Mouse (Mus musculus): ENCODE measurements around the gene Ebf4. TPM values are rescaled to one million over a fixed set of nuclear protein-coding genes. Genes with fewer than 3 reads are reported as not detected.

Ebf4 gene
- total RNA-seq (2022) = 1 to 10 TPM; 7.7 to 9.1 (median 8.5) TPM

DNA sequence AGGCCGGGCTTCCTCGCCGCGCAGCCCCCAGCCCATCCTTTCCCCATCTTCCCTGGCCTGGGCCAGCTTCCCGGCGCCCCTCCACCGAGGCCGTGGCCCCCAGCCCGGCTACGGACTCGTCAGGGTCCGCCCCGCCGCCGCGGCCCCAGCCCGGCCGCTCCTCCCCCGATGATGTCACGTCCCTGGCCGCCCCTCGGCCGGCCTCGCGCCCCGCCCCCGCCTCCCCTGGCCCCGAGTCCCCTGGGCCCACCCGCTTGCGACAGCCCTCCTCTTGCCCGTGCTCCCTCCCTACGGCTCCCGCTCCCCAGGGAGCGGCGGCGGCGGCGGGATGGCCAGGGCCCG lies at the start of gene Ebf4:
Ebf4 (plus strand) TSS at position 234 of the 342 bp plus-strand sequence.
- DNase-seq (ENCODE audit: low spot score in 2 of 2) = no peak

DNA sequence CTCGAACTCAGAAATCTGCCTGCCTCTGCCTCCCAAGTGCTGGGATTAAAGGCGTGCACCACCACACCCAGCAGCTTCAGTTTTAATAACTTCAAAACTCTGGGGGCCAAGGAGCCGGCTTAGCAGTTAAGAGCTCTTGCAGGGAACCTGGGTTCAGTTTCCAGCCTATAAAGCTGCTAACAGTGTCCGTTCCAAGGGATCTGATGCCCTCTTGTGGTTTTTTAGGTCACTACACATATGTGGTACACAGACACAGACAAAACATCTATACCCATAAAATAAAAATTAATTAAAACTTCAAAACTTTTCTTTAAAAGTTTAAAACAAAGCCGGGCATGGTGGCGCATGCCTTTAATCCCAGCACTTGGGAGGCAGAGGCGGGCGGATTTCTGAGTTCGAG lies 48.1 kb upstream of the Ebf4 start:
- no peak for DNase-seq (ENCODE audit: low spot score in 2 of 2)

DNA sequence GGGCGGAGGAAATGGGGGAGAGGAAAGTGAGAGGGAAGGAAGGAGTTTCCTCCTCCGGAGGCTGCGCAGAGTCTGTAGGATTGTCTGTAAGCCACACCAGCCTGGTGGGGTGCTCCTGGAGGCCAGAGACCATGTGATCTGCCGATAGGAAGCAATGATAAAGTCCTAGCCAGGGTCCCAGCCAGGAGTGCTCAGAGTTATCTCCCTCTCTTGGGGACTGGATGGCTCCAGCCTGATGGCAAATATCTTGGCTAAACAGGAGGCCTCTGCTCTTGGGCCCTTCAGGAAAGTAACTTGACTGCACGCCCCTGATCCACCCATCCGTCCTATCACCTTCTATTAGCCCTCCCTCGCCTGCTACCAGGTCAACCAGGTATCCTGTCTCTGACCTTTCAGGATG lies 46.7 kb upstream of the Ebf4 start:
- no peak for DNase-seq (ENCODE audit: low spot score in 2 of 2)

DNA sequence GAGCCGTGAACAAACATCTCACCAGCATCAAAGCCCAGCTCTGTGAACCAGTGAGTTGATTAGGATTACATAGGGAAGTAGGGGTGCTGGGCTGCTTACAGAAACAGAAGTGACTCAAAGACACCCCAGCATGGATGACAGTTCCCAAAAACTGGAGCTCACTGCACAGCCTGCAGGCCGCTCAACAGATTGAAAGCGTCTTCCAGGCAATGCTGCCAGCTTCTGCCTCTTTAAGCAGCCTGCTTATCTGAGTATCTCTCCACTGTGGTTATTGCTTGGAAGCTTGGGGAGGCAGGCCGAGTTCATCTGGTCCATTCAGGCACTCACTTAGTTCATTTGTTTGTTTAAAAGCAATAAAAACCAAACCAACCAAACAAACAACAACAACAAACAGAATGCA lies 38.2 kb upstream of the Ebf4 start:
- DNase-seq (ENCODE audit: low spot score in 2 of 2) = no peak

DNA sequence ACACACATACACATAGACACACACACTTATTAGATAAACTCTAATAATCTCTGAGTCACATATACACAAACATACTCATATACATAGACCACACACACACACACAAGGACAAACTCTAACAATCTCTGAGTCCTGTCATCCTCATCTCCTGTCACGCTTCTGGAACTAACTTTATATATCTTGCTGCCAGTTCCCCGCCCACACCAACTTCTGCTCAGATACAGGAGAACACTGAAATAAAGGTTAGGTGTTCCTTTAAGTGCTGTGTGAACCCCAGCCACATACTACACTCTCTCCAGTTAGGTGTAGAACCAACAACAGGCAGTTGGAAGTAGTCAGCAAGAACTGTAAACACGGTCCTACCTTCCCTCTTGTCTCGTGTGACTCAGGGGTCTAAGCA lies 34.1 kb upstream of the Ebf4 start:
- DNase-seq (ENCODE audit: low spot score in 2 of 2) = no peak

DNA sequence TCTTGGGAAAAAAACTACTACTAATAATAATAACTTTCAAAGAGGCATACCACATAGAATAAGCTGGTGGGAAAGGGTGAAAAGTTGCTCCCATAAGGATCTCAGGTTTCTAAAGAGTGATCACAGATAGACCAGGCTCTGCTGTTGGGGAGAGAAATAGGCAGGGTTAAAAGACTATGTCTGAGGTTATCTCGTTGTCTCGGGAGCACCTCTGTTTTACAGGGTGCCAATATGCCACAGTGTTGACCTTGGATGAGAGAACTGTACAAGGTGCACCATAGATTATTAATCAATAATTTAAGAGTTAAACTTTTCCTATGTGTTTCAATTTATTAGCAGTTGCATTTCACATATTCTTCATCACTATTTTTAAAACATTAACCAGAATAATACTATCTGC lies 33.1 kb upstream of the Ebf4 start:
- no peak for DNase-seq (ENCODE audit: low spot score in 2 of 2)

DNA sequence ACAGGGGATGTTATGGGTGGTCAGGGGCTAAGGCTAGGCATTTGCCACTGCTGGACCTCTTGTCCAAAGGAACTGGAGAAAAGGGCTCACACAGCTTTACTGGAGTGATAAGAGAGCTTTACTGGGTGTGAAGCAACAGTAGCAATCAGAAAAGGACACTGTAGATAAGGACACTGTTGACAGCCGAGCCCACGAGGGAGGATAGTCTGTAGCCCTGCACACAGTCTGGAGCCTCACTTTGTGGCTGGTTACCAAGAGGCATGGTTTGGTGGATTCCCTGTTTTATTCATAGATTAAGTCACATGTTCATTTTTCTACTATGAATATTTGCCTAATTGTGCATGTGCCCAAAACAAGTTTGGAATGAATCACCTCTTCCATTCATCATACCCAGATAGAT lies 32.6 kb upstream of the Ebf4 start:
- DNase-seq (ENCODE audit: low spot score in 2 of 2) = no peak

DNA sequence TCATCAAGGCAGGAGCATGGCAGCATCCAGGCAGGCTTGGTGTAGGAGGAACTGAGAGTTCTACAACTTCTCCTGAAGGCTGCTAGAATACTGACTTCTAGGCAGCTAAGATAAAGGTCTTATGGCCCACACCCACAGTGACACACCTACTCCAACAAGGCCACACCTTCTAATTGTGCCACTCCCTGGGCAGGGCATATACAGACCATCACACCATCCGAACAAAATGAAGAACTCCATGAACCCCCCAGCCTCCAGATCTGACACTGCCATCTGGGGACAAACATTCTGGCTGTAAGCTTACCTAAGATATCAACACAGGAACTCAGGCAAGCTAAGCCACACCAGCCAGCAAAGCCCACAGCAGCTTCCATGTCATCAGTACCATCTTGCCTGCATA lies 29.4 kb upstream of the Ebf4 start:
- no peak for DNase-seq (ENCODE audit: low spot score in 2 of 2)

DNA sequence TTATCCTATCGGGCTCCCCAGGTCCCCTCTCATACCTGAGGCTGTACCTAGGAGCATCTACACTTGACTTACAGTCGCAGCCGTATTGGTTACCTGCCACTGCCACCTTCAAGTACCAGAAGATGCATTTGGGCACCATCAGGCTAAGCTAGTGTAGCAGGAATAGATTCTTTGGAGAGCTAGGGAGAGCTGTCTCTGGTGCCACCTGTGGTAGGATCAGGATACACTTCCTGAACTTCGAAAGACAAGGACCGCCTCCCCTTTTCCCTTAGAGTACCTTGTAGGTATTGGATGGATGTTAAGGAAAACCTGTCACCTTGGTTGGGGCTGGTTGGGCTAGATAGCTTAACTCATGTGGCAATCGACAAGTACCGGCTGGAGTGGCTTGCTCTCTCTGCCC lies 26.9 kb upstream of the Ebf4 start:
- no peak for DNase-seq (ENCODE audit: low spot score in 2 of 2)

DNA sequence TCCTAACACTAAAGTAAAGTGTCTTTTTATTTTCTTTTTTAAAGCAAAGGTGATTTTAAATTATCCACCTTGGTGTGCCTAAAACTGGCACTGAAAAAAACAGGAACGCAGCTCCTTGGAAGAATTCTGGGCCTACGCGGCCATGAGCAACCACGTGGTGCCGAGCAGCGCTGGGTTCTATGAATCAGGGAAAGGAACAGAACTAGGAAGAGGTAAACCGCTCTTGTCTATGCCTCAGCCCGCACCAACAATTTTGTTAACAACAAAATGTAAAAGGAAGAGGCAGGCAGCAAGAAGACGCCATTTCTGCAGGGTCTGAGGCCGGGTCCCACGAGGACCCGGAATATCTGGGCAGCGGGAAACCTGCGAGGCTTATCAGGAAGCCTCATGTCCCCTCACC lies 21.2 kb upstream of the Ebf4 start:
- no peak for DNase-seq (ENCODE audit: low spot score in 2 of 2)

DNA sequence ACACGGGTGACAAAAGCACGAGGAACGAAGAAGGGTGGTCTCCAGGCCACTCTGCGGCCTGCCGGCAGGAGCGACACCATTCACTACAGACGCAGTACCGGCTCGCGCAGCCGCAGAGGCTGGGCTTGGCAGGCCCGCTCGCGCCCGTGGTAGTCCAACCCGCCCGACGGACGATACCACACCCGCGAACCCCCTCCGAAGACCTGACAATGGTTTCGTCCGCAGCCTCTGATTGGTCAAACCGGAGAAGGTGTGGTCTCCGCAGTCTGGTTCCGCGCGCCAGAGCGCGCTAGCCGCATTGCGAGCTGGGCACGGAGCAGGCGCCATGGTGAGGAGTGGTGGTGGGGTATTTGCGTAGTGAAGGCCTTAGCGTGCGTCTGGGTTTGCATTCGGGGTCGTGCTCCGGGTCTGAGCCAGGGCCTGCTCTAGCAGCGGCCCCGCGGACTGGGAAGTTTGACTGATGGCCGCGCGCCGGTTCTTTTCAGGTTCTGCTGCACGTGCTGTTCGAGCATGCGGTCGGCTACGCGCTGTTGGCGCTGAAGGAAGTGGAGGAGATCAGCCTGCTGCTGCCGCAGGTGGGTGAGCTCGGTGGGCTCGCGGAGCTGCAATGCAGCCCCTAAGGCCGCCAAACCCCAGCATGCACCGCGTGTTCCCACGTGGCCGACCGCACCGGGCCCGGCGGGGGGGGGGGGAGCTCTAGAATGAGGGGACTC lies 20.7 kb upstream of the Ebf4 start, which contains the start of gene Nop56:
Nop56 (plus strand) TSS at position 282 of the 713 bp plus-strand sequence.
- DNase-seq (ENCODE audit: low spot score in 2 of 2) = peak; percentile 97 to 100

DNA sequence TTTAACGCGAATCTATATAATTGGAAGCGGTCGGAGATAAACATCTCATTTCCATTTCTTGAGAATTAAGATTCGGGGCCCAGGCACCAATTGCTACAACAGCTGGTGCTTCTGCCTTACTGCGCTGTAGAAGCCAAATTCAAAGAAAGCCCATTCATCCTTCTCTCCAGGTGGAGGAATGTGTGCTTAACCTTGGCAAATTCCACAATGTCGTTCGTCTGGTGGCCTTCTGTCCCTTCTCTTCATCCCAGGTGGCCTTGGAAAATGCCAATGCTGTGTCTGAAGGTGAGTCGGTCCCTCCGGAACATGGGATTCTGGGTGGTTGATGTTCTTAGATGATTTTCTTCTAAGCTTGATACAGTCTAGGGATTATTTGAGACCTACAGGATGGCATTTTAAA lies 20.1 kb upstream of the Ebf4 start:
- no peak for DNase-seq (ENCODE audit: low spot score in 2 of 2)

DNA sequence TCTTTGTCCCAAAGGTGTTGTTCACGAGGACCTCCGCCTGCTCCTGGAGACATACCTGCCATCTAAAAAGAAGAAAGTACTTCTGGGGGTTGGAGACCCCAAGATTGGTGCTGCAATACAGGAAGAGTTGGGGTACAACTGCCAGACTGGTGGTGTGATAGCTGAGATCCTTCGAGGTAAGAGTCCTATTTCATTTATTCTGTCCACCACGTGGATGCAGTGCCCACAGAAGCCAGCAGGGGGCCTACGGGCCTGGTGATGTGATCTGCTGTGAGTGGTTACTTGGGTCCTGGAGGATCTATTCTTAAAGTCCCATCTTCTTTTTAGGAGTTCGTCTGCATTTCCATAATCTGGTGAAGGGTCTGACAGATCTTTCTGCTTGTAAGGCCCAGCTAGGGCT lies 19.3 kb upstream of the Ebf4 start:
- DNase-seq (ENCODE audit: low spot score in 2 of 2) = no peak

DNA sequence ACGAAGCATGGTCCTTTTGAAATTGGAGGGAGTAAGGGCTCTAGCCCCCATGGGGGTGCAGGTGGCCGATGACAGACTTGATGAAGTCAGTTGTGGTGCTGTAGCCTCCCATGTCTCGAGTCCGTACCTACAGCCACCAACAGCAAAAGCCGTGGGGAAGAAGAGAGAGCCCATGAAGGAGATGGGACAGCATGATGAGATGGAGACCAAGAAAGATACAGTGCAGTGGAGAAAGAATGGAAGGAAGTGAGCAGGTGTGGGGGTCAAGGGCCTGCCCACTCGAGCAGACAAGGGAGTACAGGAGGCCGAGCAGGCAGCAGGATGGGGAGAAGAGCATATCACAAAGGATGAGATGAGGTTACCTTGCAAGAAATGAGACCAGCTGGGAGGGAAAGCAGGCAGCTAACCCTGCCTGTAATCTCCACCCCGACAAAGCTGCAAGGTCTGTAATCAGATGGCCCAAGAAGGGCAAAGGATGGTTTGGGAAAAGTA lies 15.3 kb upstream of the Ebf4 start:
- no peak for DNase-seq (ENCODE audit: low spot score in 2 of 2)

DNA sequence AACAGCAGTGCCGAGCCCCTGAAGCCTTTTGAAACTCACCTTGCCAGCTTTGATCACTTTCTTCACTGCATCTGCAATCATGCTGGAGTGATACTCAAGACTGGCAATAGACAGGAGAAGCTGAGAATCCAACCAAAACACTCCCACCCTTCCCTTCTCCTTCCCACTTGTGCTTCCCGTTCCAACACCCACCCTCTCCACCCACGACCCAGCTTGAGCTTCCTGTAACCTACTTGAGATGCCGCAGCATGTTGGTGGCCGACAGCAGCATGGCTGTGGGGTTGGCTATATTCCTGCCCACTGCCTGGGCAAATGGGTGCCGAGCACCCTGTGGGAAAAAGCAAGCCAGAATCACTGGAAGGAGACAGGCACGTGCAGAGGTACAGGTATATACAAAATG lies 14.7 kb upstream of the Ebf4 start:
- no peak for DNase-seq (ENCODE audit: low spot score in 2 of 2)

DNA sequence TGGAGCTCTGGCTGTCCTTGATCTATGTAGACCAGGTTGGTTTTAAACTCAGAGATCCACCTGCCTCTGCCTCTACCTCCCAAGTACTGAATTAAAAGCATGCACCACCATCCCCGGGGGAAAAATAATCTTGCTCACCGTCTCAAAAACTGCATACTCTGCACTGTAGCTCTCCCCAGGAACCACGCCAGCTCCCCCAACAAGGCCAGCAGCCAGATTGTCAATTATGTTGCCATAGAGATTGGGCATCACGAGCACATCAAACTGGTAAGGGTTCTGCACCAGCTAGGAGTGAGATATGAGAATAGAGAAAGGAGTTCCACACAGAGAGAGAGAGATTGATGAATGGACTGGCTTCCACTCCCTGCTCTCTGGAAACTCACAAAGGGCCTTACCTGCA lies 14.2 kb upstream of the Ebf4 start:
- no peak for DNase-seq (ENCODE audit: low spot score in 2 of 2)

DNA sequence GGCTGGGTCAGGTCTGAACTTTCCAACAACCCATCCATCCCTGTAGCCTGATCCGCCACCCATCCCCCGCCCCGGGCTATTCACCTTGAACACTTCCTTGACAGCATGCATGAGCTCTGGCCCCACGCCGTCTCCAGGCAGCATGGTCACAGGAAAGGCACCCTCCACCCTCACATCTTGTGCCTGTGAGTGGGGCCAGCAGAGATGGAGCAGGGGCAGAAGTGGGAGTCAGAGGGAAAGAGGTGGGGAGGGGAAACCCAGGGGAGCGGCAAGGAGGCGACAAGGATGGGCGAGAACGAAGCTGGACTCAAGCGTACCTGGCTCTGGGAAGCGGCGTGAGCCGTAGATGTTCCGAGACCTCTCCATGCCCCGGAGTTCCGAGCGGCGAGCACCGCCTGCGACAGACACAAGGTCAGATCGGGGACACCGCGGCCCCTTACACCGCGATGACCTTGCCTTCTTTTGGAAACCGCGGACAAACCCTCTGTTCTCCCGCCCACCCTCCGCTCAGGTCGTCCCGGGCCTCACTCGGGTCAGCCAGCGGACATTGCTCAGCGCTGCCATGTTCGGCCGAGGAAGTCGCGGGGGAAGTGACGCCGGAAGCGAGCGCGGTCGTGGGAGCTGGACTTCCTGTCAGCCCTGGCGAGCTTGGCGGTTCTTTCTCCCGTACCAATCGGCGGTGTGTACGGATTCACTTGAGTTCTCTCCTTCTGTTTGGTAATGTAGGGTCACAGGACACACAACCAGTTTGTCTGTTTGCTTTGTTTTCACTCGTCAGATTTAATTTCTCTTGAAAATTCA lies 10.9 kb upstream of the Ebf4 start, which contains the start of gene Idh3b:
Idh3b (minus strand) TSS at position 694 of the 801 bp plus-strand sequence.
- DNase-seq (ENCODE audit: low spot score in 2 of 2) = peak; percentile 81 to 83

DNA sequence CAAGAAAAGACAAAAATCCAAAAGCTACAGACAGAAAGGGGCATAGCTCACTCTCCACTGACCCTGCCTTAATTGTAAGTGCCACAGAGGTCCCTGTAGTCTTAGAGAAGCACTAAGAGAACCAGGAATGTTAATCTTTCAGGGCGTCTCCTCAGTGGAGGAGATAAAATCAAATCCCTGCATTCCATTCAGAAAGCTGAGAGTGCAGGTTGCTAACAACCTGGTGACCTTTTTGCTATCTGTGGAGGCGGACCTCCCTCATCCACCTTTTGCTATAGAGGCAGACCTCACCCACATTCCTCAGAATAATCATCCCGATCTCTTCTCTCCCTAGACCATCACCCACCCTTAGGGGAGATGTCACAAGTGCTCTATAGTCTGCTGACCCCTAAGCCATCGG lies 5.9 kb upstream of the Ebf4 start:
- DNase-seq (ENCODE audit: low spot score in 2 of 2) = no peak

DNA sequence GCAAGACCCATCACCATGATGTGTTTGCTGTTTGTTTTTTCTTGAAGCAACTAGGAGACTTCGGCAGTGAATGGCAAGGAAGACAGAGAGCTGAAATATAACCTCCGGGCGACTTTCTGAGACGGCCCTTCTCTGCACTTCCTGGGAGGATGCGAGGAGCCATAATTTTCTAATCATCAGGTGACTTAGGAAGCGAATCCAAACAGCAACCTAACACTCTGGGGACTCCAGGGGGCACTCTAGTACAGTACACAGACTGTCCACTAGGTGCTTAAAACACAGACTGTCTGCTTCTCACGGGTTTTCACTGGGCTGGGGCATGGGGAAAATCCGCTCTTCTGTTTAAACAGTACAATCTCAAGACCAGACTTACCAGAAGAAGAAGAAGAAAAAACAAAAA lies 3.5 kb upstream of the Ebf4 start:
- peak in 1 of 2 experiments; percentile 63 for DNase-seq (ENCODE audit: low spot score in 2 of 2)

DNA sequence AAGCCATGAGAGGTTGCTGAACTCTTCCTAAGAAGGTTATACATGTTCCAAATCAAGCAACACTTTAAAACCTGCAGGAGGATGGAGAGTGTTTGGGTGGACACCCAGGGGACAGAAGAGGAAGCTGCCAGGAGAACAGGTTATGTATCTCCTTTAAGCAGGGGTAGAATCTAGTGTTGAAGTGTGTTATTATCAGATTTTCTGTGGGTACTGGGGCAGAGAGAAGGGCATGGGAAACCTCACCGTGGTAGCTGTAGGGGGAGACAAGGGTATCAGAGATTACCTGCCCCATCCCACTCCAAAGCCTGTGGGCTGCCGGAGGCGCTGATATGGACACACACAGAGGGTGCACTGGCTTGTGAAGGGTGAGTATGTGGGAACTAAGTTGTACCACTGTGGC lies 2.0 kb upstream of the Ebf4 start:
- DNase-seq (ENCODE audit: low spot score in 2 of 2) = no peak

DNA sequence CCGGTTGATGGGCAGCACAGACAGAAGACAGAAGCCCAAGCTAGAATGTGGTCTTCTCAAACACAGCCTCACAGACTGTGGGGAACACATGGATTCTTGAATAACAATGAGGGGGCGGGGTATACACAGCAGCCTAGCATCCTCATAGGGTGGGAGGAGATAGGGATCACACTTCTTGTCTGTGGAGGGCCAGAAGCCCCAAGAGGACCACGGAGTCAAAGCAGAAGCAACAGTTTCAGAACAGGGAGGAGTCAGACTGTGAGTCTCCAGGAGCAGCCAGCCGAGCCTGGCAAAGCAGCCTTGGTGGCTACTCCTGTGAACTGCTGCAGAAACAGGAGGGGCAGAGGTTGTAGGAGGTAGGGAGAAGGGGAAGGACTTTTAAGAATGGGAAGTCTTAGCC lies 1.5 kb upstream of the Ebf4 start:
- no peak for DNase-seq (ENCODE audit: low spot score in 2 of 2)

DNA sequence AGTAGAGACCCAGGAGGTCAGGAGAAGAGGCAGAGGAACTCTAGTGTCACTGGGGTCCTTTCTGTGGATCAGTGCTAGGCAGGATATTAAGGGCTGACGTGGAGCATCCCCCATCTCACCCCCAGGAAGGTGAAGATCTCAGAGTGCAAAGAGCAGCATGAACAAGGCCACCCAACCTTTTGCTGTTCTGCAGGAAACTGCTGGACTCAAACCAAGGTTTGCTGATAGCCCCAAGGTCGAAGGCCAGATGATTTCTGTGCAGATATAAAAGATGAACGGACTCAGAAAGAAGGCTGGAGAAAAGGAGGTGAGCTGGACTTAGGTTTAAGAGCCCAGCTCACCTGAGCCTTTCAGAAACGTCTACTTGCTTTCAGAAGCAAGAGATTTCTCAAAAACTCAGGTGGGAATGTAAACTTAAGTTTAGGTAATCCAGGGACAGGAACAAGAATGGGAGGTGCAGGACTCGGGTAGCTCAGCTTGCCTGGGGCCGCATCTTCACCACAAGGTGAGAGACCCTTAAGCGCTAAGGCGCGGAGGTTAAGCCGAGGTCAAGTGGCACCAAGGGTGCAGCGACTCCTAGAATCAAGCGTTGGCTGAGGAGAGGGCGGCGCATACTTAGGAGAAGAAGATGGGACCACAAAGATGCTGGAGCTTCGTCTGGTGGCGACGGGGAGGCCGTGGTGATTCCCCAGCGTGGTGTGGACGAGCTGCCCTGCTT lies 592 bp upstream of the Ebf4 start:
- no peak for DNase-seq (ENCODE audit: low spot score in 2 of 2)
